Mouse (Mus musculus) forebrain, embryonic 14.5 days (tissue): ENCODE results near the gene Cela2a. TPM values are rescaled to one million over a fixed set of nuclear protein-coding genes. Genes with fewer than 3 reads are reported as not detected.
"Not testable (repeated sequence)": the region's sequence is repeated elsewhere in the genome, so short reads cannot be mapped to it uniquely, and the experiment has no call there.

ENCODE experiments used
- ATAC-seq: fragments of 200-750 bp; cut with Nextera tagmentation; 2 replicates; pipeline ENCODE4 v1.8.0; 2017; ENCODE audit warnings: mild to moderate bottlenecking, moderate library complexity
- DNase-seq: peaks from one replicate; pipeline ENCODE4 v3.0.0-alpha.2; 2015; ENCODE audit warnings: low spot score
- H3K27ac ChIP-seq: fragments of 300-500 bp; sonication (generic); 2 replicates; pipeline ENCODE4 v1.5.1; 2014; ENCODE audit warnings: low read depth, mild to moderate bottlenecking, control low read depth, low read length, moderate library complexity
- H3K27me3 ChIP-seq: fragments of 300-500 bp; sonication (generic); replicated peaks from 2 replicates; pipeline ENCODE4 v1.6.1; 2014; ENCODE audit warnings: low read length, control low read depth, mixed read lengths; ENCODE audit not compliant: control insufficient read depth, insufficient read depth
- H3K36me3 ChIP-seq: fragments of 300-500 bp; sonication (generic); 2 replicates; pipeline ENCODE4 v1.6.1; 2014; ENCODE audit warnings: low read length, control low read depth; ENCODE audit not compliant: control insufficient read depth, insufficient read depth
- H3K4me1 ChIP-seq: fragments of 300-500 bp; sonication (generic); 2 replicates; pipeline ENCODE4 v1.6.1; 2014; ENCODE audit warnings: antibody characterized with exemption, low read length, control low read depth; ENCODE audit not compliant: control insufficient read depth, insufficient read depth
- H3K4me2 ChIP-seq: fragments of 300-500 bp; sonication (generic); 2 replicates; pipeline ENCODE4 v1.6.1; 2014; ENCODE audit warnings: mild to moderate bottlenecking, control low read depth, low read length
- H3K4me3 ChIP-seq: fragments of 300-500 bp; sonication (generic); 2 replicates; pipeline ENCODE4 v1.5.1; 2014; ENCODE audit warnings: low read depth, low read length, control low read depth
- H3K9ac ChIP-seq: fragments of 300-500 bp; sonication (generic); 2 replicates; pipeline ENCODE4 v1.6.1; 2014; ENCODE audit warnings: mild to moderate bottlenecking, low read length, control low read depth, moderate library complexity
- H3K9me3 ChIP-seq: fragments of 300-500 bp; sonication (generic); replicated peaks from 2 replicates; pipeline ENCODE4 v1.6.1; 2016; ENCODE audit warnings: low read length, control low read depth, mixed read lengths; ENCODE audit not compliant: control insufficient read depth
- WGBS: fragments of 180-500 bp; shearing (Covaris S2); extraction: QIAGEN DNeasy Blood & Tissue Kit; methylation state at CpG from one replicate; pipeline ENCODE4 v1.1.7; 2014; 5-methylcytosine and 5-hydroxymethylcytosine counted together
- polyA plus RNA-seq: library from polyadenylated mRNA; unstranded; fragments of >200 nt; fragmentation: Nextera tagmentation; extraction: Ambion mirVana; gene quantifications from 2 replicates; pipeline ENCODE4 v1.2.1, GENCODE M21; 2014

The Cela2a gene
- polyA plus RNA-seq, 1 experiment from 2014 or later: not detected

DNA sequence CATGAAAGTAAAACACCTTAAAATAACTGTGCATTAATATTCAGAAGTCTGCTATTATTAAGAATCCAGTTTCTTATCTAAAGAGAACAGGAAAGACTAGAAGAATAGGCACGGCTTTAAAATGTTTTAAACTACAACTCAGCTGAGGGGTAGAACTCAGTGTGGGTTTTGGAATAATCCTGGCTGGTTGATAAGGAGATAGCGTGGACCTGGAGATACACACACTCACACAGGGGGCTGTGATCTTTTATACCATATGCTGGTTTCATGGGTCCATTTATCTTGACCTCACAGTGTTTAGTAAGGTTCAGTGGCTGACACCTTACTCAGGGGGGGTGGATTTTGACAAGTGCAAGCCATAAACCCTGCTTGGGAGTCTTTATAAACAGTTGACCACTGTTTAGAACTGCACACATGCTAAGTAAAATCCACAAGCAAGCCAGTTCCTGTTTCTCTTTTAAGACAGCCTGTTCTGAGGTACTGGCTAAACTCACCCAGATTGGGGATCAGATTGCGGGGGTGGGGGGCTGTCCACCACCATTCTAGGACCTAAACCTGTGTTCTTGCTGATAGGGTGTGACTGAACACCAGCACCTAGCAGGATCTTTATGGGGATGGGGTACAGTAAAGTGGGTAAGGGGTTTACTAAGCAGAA, 36.3 kb downstream of the Cela2a start:
- DNase-seq (no peak), ATAC-seq (no peak)
- Histone ChIP-seq H3K4me1 (peaks cover 9% of the 10 kb centered on the region), H3K9ac (peak overlapping the region; percentile 95), H3K9me3 (no peaks in the 10 kb centered on the region), H3K4me2 (peak overlapping the region; percentile 82), H3K4me3 (peak overlapping the region; percentile 95), H3K36me3 (peaks cover 26% of the 10 kb centered on the region), H3K27ac (0 out of 2 replicates have a peak overlapping the region, but pooled peaks have one; percentile 74), H3K27me3 (no peaks in the 10 kb centered on the region)
- 56% methylated on average over 3 of the region's 3 CpGs for WGBS

DNA sequence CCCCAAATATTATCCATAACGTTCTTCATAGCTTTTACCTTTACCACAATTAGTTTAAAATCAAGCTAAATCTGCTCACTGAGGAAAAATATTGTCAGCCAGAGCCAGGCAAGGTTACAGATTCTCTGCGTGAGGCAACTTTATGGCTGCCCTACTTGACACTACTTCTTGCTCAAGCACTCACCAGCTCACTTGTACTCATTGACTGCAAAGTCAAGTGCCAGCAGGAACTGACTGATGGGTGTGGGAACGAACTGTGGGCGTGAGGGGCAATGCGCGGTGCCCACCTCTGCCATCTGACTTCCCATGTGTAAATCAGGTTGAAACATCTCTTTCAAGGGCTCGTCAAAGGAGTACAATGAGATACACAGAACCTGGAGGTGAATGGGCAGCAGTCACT, 38.5 kb downstream of the Cela2a start:
- Histone ChIP-seq H3K36me3 (peaks cover 45% of the 10 kb centered on the region), H3K9ac (no peak overlapping the region)
- WGBS: 95% methylated on average over 7 of the region's 7 CpGs

DNA sequence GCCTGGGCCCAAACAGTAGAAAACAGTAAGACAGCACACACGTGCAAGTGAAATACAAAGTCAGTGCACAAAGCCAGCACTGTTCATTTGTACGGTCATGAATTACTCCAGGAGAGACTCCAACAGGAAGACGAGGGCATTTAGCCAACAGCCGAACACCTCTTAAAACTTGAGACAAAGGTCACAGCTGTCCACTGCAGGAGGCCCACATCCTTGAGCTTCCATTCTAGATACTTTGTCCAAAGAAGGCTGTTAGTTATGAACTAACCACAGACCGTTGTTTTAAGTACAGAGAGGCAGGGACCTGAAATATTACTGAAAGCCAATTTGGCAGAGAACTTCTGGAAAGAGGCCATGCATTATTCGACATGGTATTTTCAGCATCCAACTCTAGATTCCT, 38.9 kb downstream of the Cela2a start:
- ATAC-seq (no peak), DNase-seq (no peak)
- Histone ChIP-seq H3K4me3 (no peak overlapping the region), H3K9ac (no peak overlapping the region), H3K4me2 (no peak overlapping the region), H3K27ac (no peak overlapping the region), H3K4me1 (peaks cover 5% of the 10 kb centered on the region), H3K27me3 (no peaks in the 10 kb centered on the region), H3K9me3 (no peaks in the 10 kb centered on the region), H3K36me3 (peaks cover 49% of the 10 kb centered on the region)
- WGBS: 79% methylated on average over 6 of the region's 6 CpGs

More for the DNA sequence above, 38.5 kb downstream of the Cela2a start:
- H3K4me3 ChIP-seq: no peak overlapping the region
- no peak overlapping the region for H3K4me2 ChIP-seq
- H3K27me3 ChIP-seq: no peaks in the 10 kb centered on the region
- DNase-seq: no peak
- no peak for ATAC-seq
- no peaks in the 10 kb centered on the region for H3K9me3 ChIP-seq
- H3K27ac ChIP-seq: no peak overlapping the region
- peaks cover 5% of the 10 kb centered on the region for H3K4me1 ChIP-seq

DNA sequence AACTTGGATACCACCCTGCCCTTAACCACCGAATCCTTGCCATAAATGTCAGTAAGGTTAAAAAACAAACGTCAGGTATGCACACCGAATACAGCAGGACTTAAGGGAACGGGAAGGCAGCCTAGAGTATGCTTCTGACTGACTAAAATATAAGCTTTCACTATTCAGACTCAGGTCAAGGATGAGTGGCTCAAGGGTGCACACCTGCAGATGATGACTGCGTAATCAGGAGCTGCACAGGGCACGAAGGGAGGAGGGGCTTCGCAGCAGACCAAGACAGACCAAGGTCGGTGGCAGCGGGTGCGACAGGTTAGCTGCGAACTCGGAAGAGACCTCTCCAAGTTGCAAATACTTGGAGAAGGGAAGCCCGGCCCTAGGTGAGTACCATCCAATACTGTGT, 39.8 kb downstream of the Cela2a start:
- Histone ChIP-seq H3K36me3 (peaks cover 58% of the 10 kb centered on the region), H3K27ac (no peak overlapping the region), H3K27me3 (no peaks in the 10 kb centered on the region), H3K4me2 (no peak overlapping the region), H3K4me3 (no peak overlapping the region), H3K9me3 (no peaks in the 10 kb centered on the region), H3K4me1 (peaks cover 5% of the 10 kb centered on the region), H3K9ac (no peak overlapping the region)
- ATAC-seq: no peak
- 95% methylated on average over 13 of the region's 13 CpGs for WGBS
- no peak for DNase-seq

DNA sequence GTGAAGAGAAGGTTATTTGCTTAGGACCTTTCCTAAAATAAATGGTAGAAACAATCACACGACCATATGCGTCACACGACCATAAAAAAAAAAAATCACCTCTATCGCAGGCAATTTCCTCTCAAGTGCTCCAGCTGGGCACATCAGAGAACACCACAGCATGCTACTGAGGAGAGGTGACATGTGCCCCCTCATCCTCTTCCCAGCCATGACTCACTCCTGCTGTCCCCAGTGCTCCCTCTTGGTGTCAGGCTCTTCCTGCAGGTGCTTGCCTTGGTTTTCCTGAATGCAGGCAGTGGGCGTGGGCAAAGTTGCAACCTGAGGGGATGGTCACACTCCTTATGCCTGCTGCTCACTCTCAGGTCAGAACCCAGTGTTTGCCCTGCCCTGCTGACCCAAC, 41.1 kb downstream of the Cela2a start:
- Histone ChIP-seq H3K4me2 (no peak overlapping the region), H3K36me3 (peaks cover 70% of the 10 kb centered on the region), H3K4me3 (no peak overlapping the region), H3K27ac (no peak overlapping the region), H3K9ac (no peak overlapping the region), H3K27me3 (no peaks in the 10 kb centered on the region), H3K4me1 (peaks cover 4% of the 10 kb centered on the region), H3K9me3 (no peaks in the 10 kb centered on the region)
- DNase-seq: no peak
- WGBS: 85% methylated on average over 5 of the region's 5 CpGs
- ATAC-seq: no peak

DNA sequence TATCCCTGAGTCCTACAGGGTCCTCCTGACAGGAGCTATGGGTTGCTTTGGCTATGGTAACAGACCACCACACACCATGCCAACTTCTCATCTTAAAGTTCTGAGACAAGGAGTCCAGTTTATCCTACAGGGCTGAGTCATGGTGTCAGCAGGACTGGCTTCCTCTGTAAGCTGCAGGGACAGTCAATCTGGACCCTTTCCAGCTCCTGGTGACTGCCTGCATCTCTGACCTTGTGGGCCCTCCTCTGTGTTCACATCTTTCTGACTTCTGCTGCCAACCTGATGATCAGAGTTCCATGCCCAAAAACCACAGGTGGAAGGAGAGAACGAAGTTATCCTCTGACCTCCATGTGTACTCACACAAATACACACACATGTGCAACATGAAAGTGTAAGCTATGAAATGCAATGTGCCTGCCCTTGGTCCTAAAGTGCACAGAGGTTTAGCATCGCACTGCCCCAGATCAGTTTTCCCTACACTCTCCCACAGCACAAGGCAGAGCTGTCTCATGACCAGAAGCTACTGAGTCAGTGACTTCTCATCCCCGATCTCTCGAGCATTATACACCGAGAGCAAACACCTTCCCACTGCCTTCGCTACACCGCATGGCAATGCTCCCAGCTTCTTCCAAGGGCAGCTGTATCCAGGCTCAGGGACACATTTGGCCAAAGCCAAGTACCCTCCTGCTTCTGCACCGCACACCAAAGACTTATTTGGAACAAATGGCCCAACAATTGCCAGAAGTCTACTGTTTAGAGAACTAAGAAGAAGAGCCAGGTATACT, 44.6 kb downstream of the Cela2a start:
- ATAC-seq: no peak
- Histone ChIP-seq H3K4me2 (no peak overlapping the region), H3K9me3 (no peaks in the 10 kb centered on the region), H3K4me3 (no peak overlapping the region), H3K27ac (no peak overlapping the region), H3K4me1 (no peaks in the 10 kb centered on the region), H3K9ac (no peak overlapping the region), H3K27me3 (no peaks in the 10 kb centered on the region), H3K36me3 (peaks cover 80% of the 10 kb centered on the region)
- DNase-seq: no peak
- WGBS: 96% methylated on average over 8 of the region's 8 CpGs

DNA sequence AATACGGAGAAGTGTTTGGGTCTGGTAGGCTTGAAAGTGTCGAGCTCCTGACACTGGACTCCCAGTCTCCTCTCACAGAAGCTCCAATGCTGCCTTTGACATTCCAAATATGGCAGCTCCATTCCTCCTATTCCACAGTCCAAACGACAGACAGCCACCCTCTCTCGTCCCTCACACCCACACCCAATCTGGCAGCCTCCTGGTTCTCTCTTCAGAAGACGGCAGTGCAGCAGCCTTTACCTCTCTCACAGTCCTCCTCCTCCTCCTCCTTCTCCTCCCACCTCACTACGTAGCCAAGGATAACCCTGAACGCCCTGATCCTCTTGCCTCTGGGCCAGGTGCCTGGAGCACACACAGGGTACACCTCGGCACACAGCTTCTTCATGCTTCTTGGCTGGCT, 46.1 kb downstream of the Cela2a start:
- Histone ChIP-seq H3K4me1 (no peaks in the 10 kb centered on the region), H3K4me2 (no peak overlapping the region), H3K9me3 (no peaks in the 10 kb centered on the region), H3K9ac (no peak overlapping the region), H3K4me3 (no peak overlapping the region), H3K36me3 (peaks cover 84% of the 10 kb centered on the region), H3K27me3 (no peaks in the 10 kb centered on the region), H3K27ac (no peak overlapping the region)
- no peak for ATAC-seq
- no peak for DNase-seq
- 91% methylated on average over 8 of the region's 8 CpGs for WGBS

DNA sequence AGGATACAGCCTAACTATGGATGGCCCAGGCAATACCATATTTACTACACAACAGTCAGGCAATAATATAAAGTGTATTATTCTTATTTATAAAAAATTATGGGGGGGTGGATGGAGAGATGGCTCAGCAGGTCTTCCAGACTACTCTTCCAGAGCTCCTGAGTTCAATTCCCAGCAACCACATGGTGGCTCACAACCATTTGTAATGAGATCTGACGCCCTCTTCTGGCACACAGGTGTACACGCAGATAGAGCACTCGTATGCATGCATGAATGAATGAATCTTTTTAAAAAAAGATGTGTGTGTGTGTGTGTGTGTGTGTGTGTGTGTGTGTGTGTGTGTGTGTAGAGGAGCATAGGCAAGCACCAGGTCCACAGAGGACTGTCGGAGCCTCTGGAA, 52.9 kb downstream of the Cela2a start:
- ATAC-seq, H3K9ac ChIP-seq, H3K9me3 ChIP-seq, H3K4me3 ChIP-seq, DNase-seq, H3K27me3 ChIP-seq, H3K27ac ChIP-seq, H3K4me2 ChIP-seq, H3K4me1 ChIP-seq: not testable (repeated sequence)
- H3K36me3 ChIP-seq: peaks cover 89% of the 10 kb centered on the region
- 85% methylated on average over 4 of the region's 4 CpGs for WGBS

DNA sequence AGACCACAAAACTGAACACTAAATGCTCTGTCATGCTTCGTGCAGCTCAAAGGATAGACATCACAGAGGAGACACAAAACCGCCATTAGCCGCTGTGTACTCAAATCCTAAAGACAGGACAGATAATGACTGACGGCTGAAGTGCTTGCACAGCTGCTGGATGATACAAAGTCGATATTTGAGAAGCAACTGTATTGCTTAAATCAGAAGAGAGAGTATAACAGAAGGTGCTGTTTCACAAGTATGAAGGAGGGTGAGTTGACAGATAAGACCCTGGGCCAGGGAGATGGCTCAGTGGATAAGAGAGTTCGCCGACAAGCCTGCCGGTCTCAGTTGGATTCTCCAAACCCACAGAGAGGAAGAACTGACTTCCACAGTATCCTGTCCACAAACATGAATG, 54.1 kb downstream of the Cela2a start:
- no peaks in the 10 kb centered on the region for H3K9me3 ChIP-seq
- DNase-seq (no peak), ATAC-seq (no peak)
- no peak overlapping the region for H3K4me2 ChIP-seq
- peaks cover 7% of the 10 kb centered on the region for H3K4me1 ChIP-seq
- H3K36me3 ChIP-seq: peaks cover 93% of the 10 kb centered on the region
- H3K4me3 ChIP-seq: no peak overlapping the region
- H3K27me3 ChIP-seq: no peaks in the 10 kb centered on the region
- WGBS: 93% methylated on average over 8 of the region's 8 CpGs
- H3K27ac ChIP-seq: no peak overlapping the region
- no peak overlapping the region for H3K9ac ChIP-seq
